Mouse (Mus musculus): ENCODE data around the gene Mapk11. TPM values are rescaled to one million over a fixed set of nuclear protein-coding genes. Genes with fewer than 3 reads are reported as not detected.

The Mapk11 gene
- polyA plus RNA-seq, 1 experiment: 7.9 TPM

DNA sequence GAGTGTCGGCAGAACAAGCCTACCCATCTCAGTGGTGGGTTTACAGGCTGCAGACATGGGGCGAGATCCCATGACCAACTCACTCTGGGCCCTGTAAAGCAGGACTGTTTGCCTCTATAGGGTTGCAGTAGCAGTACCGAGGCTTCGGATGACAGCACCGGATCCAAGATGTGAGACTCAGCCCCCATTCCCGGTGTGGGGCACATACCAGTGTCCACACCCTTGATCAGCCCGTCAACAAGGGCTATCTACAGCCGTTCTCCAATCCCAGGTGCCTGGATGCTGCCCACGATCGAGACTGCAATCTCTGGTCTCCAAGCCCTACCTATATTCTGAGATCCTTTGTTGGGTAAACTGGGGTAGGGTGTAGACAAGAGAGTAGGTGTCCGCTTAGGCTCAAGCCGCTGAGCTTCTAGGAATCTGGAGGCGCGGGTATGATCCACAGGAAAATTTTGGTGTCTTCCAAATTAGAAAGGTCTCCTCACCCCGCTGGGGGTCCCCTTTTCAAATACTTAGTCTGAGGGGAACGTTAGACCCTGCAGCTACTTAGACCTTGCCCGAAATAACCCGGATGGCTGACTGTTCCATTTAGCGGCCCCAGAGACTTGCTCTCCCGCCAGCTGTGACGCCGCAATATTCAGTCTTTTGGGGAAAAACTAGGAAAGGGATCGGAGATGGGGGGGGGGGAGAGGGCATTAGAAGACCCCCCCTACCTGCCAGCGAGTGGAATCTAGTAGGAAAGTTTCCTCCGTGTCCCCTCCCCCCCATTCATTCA lies 745 bp downstream of the Mapk11 start:
- no peaks in the 10 kb centered on the region for H3K36me3 ChIP-seq (ENCODE audit: control insufficient read depth, insufficient read depth, low read length)
- H3K27me3 ChIP-seq (replicated peaks; ENCODE audit: control insufficient read depth, insufficient read depth, low read length): no peaks in the 10 kb centered on the region
- 11% methylated on average over 25 of the region's 25 CpGs for WGBS
- DNase-seq: no peak
- H3K4me3 ChIP-seq (ENCODE audit: insufficient read depth, low read depth, low read length): peak overlapping the region; percentile 70
- peaks cover 10% of the 10 kb centered on the region; the same call in 1 of the 2 replicates for H3K4me1 ChIP-seq (ENCODE audit: control insufficient read depth, insufficient read depth, low read length)
- H3K27ac ChIP-seq (ENCODE audit: insufficient read depth, low read depth, low read length): no peak overlapping the region
- TF ChIP-seq CTCF (conservative IDR thresholded peaks at IDR 0.05; ENCODE audit: insufficient read depth, insufficient read length, low read depth, low read length) (no peak), POLR2A (IDR thresholded peaks at IDR 0.05; ENCODE audit: low read depth, low read length) (no peak)

DNA sequence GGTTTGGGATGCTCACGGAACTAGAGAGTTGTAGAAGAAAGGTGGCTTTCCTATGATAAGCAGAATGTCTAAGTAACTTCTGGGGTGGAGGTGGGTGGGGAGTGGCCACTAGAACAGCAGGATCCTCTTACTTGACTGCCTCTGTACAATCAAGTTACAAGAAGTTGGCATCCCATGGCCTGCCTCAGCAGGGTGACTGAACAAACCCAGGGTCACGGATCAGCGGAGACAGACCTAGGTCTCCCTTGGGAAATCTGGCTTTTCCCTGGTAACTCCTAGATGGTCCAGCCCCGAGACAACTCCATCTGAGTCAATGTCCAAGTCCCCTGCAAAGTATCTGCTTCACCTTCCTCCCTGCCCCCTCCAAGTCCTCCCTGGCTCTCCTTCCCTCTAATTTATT lies 1.5 kb downstream of the Mapk11 start:
- Histone ChIP-seq H3K36me3 (ENCODE audit: control insufficient read depth, insufficient read depth, low read length) (no peaks in the 10 kb centered on the region), H3K27ac (ENCODE audit: insufficient read depth, low read depth, low read length) (no peak overlapping the region), H3K27me3 (replicated peaks; ENCODE audit: control insufficient read depth, insufficient read depth, low read length) (no peaks in the 10 kb centered on the region), H3K4me3 (ENCODE audit: insufficient read depth, low read depth, low read length) (no peak overlapping the region), H3K4me1 (ENCODE audit: control insufficient read depth, insufficient read depth, low read length) (peaks cover 10% of the 10 kb centered on the region; the same call in 1 of the 2 replicates)
- TF ChIP-seq POLR2A (IDR thresholded peaks at IDR 0.05; ENCODE audit: low read depth, low read length): no peak
- TF ChIP-seq CTCF (conservative IDR thresholded peaks at IDR 0.05; ENCODE audit: insufficient read depth, insufficient read length, low read depth, low read length): no peak
- DNase-seq: peak; percentile 62
- 38% methylated on average over 4 of the region's 4 CpGs for WGBS

DNA sequence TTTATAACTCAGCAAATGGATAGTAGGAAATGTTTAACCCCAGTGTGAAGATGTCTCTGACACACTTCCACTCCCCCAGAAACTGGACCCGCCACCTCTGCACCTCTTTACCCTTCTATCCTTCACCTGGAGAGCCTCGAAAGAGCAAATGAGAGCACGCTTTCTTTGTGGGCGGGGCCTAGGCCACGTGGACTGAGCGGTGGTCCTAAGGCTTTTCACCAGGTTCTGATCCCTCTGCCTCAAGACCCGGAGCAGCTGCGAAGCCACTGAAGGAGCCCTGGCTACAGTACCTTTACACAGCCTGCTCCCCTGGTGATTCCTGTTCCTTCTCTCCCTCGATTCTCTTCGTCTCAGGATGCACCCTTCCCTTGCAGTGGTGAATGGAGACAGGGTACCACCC lies 2.0 kb downstream of the Mapk11 start:
- H3K4me3 ChIP-seq (ENCODE audit: insufficient read depth, low read depth, low read length): no peak overlapping the region
- H3K4me1 ChIP-seq (ENCODE audit: control insufficient read depth, insufficient read depth, low read length): peaks cover 10% of the 10 kb centered on the region; the same call in 1 of the 2 replicates
- H3K27me3 ChIP-seq (replicated peaks; ENCODE audit: control insufficient read depth, insufficient read depth, low read length): no peaks in the 10 kb centered on the region
- 22% methylated on average over 10 of the region's 10 CpGs for WGBS
- no peak for TF ChIP-seq POLR2A (IDR thresholded peaks at IDR 0.05; ENCODE audit: low read depth, low read length)
- no peak for TF ChIP-seq CTCF (conservative IDR thresholded peaks at IDR 0.05; ENCODE audit: insufficient read depth, insufficient read length, low read depth, low read length)
- no peak overlapping the region for H3K27ac ChIP-seq (ENCODE audit: insufficient read depth, low read depth, low read length)
- no peak for DNase-seq
- H3K36me3 ChIP-seq (ENCODE audit: control insufficient read depth, insufficient read depth, low read length): no peaks in the 10 kb centered on the region

DNA sequence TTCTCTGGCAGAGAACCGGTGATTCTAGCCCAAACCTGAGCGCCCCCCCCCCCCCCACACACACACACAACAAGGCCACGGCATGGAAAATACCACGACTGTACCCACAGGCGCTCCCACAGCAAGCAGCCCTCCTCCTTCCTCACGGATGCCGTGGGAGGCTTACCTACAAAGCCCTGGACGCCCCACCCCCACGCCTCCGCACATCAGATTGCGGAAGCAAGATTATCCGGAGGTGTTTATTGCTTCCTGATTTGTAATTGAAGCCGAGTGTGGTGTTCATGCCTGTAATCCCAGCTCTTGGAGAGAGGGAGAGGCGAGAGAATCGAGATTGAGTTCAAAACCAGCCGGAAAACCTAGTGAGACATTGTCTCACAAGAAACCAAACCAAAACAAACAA lies 2.4 kb downstream of the Mapk11 start:
- no peak overlapping the region for H3K4me3 ChIP-seq (ENCODE audit: insufficient read depth, low read depth, low read length)
- no peak overlapping the region for H3K27ac ChIP-seq (ENCODE audit: insufficient read depth, low read depth, low read length)
- no peaks in the 10 kb centered on the region for H3K36me3 ChIP-seq (ENCODE audit: control insufficient read depth, insufficient read depth, low read length)
- peak; percentile 50 for DNase-seq
- TF ChIP-seq POLR2A (IDR thresholded peaks at IDR 0.05; ENCODE audit: low read depth, low read length): no peak
- no peak for TF ChIP-seq CTCF (conservative IDR thresholded peaks at IDR 0.05; ENCODE audit: insufficient read depth, insufficient read length, low read depth, low read length)
- H3K27me3 ChIP-seq (replicated peaks; ENCODE audit: control insufficient read depth, insufficient read depth, low read length): no peaks in the 10 kb centered on the region
- WGBS: 5% methylated on average over 16 of the region's 16 CpGs
- peaks cover 10% of the 10 kb centered on the region; the same call in 1 of the 2 replicates for H3K4me1 ChIP-seq (ENCODE audit: control insufficient read depth, insufficient read depth, low read length)

DNA sequence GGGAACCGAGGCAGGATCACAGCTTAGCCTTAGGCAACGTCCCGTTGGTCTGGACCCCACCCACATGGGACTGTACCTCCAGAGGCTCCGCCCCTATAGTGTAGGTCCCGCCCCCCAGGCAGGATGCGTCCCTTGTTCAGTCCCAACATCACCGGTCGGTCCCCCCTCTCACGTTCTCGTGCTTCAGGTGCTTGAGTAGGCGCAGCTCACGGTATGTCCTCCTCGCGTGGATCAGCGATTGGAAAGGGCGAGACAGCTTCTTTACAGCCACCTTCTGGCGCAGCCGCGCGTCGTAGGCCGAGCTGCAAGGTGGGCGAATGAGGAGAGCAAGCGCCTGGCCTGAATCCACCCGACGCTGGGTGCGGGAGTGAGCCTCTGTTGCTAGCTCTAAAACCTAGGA lies 2.9 kb downstream of the Mapk11 start:
- TF ChIP-seq CTCF (conservative IDR thresholded peaks at IDR 0.05; ENCODE audit: insufficient read depth, insufficient read length, low read depth, low read length) (no peak), POLR2A (IDR thresholded peaks at IDR 0.05; ENCODE audit: low read depth, low read length) (no peak)
- H3K4me1 ChIP-seq (ENCODE audit: control insufficient read depth, insufficient read depth, low read length): peaks cover 10% of the 10 kb centered on the region; the same call in 1 of the 2 replicates
- H3K36me3 ChIP-seq (ENCODE audit: control insufficient read depth, insufficient read depth, low read length): no peaks in the 10 kb centered on the region
- WGBS: 14% methylated on average over 27 of the region's 27 CpGs
- DNase-seq: peak; percentile 59
- peak overlapping the region; percentile 24; the same call in 1 of the 2 replicates for H3K4me3 ChIP-seq (ENCODE audit: insufficient read depth, low read depth, low read length)
- no peak overlapping the region for H3K27ac ChIP-seq (ENCODE audit: insufficient read depth, low read depth, low read length)
- no peaks in the 10 kb centered on the region for H3K27me3 ChIP-seq (replicated peaks; ENCODE audit: control insufficient read depth, insufficient read depth, low read length)

DNA sequence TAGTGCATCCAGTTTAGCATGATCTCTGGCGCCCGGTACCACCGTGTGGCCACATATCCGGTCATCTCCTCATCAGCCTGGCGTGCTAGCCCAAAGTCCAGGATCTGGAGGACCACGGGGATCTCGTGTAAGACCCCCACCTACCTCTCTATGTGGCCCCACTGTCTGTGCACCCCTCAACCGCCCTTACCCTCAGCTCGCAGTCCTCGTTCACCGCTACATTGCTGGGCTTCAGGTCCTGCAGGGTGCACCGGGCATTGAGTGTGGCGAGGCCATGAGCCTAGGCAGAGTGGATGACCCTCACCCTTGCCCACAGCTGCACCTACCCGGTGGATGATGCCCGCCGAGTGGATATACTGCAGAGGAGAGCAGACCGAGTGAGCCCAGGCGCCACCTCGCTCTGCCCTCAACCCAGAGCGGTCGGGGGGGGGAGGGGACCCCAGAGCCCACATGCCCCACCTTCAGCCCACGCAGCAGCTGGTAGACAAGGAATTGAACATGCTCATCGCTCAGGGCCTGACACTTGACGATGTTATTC lies 3.5 kb downstream of the Mapk11 start:
- Histone ChIP-seq H3K4me1 (ENCODE audit: control insufficient read depth, insufficient read depth, low read length) (peaks cover 10% of the 10 kb centered on the region; the same call in 1 of the 2 replicates), H3K36me3 (ENCODE audit: control insufficient read depth, insufficient read depth, low read length) (no peaks in the 10 kb centered on the region), H3K27me3 (replicated peaks; ENCODE audit: control insufficient read depth, insufficient read depth, low read length) (no peaks in the 10 kb centered on the region), H3K27ac (ENCODE audit: insufficient read depth, low read depth, low read length) (no peak overlapping the region), H3K4me3 (ENCODE audit: insufficient read depth, low read depth, low read length) (no peak overlapping the region)
- no peak for TF ChIP-seq POLR2A (IDR thresholded peaks at IDR 0.05; ENCODE audit: low read depth, low read length)
- no peak for TF ChIP-seq CTCF (conservative IDR thresholded peaks at IDR 0.05; ENCODE audit: insufficient read depth, insufficient read length, low read depth, low read length)
- 79% methylated on average over 24 of the region's 24 CpGs for WGBS
- no peak for DNase-seq

DNA sequence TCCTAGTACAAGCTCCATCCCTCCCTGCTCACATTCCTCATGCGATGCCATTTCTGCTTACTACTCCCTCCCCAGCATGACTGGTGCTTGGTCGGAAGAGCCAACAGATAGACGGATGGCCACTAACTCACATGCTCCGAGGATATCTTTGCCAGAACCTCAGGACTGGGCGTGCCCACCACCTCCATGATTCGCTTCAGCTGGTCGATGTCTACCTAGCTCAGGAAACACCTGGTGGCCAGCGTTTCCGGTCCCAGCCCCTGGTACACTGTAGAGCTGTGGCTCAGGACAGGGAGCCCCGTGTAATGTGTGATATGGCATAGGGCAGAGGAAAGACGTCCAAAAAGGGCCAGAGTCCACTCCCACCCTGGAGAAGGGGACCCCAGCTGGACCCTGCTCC lies 4.5 kb downstream of the Mapk11 start:
- no peak for DNase-seq
- Histone ChIP-seq H3K27me3 (replicated peaks; ENCODE audit: control insufficient read depth, insufficient read depth, low read length) (no peaks in the 10 kb centered on the region), H3K36me3 (ENCODE audit: control insufficient read depth, insufficient read depth, low read length) (no peaks in the 10 kb centered on the region), H3K4me1 (ENCODE audit: control insufficient read depth, insufficient read depth, low read length) (peaks cover 10% of the 10 kb centered on the region; the same call in 1 of the 2 replicates), H3K4me3 (ENCODE audit: insufficient read depth, low read depth, low read length) (no peak overlapping the region), H3K27ac (ENCODE audit: insufficient read depth, low read depth, low read length) (no peak overlapping the region)
- WGBS: 82% methylated on average over 11 of the region's 11 CpGs
- TF ChIP-seq POLR2A (IDR thresholded peaks at IDR 0.05; ENCODE audit: low read depth, low read length): no peak
- no peak for TF ChIP-seq CTCF (conservative IDR thresholded peaks at IDR 0.05; ENCODE audit: insufficient read depth, insufficient read length, low read depth, low read length)

Data from kidney, adult 2 months (tissue).